Mouse (Mus musculus): ENCODE measurements at regions not wholly inside any gene's neighbourhood (a gene's known extent, or its start where the extent isn't known, plus 50 kb on each side); places are given as distances from the start of the nearest gene placed in this dataset.
A peak's percentile ranks its signal among the peaks of the same experiment; 100 is the strongest.

- Histone ChIP-seq H3K36me3 (no peaks in the 10 kb centered on the region), H3K4me3 (no peak overlapping the region), H3K27me3 (ENCODE audit: insufficient read depth, poor library complexity, severe bottlenecking) (no peaks in the 10 kb centered on the region), H3K4me1 (peaks cover 24% of the 10 kb centered on the region), H3K9me3 (no peaks in the 10 kb centered on the region), H3K27ac (no peak overlapping the region)
- whole genome bisulfite sequencing: 73% methylated on average over 8 of the region's 8 CpGs
- DNase-seq (ENCODE audit: low spot score): no peak
Measured at GRCm38 (mm10) chr14:76223036-76223650, 112.5 kb downstream of the Nufip1 start.

GRCm38 (mm10) chr14:76223903-76224302 is 113.2 kb downstream of the Nufip1 start:
- no peaks in the 10 kb centered on the region for H3K9me3 ChIP-seq
- H3K27ac ChIP-seq: 0 out of 2 replicates have a peak overlapping the region, but pooled peaks have one; percentile 18
- no peaks in the 10 kb centered on the region for H3K27me3 ChIP-seq (ENCODE audit: insufficient read depth, poor library complexity, severe bottlenecking)
- peaks cover 26% of the 10 kb centered on the region for H3K4me1 ChIP-seq
- no peaks in the 10 kb centered on the region for H3K36me3 ChIP-seq
- 79% methylated on average over 2 of the region's 2 CpGs for WGBS
- DNase-seq (ENCODE audit: low spot score): no peak
- H3K4me3 ChIP-seq: no peak overlapping the region

GRCm38 (mm10) chr14:76225532-76225931 is 114.8 kb downstream of the Nufip1 start:
- Histone ChIP-seq H3K4me3 (no peak overlapping the region), H3K4me1 (peaks cover 31% of the 10 kb centered on the region), H3K36me3 (no peaks in the 10 kb centered on the region), H3K27me3 (ENCODE audit: insufficient read depth, poor library complexity, severe bottlenecking) (no peaks in the 10 kb centered on the region), H3K27ac (no peak overlapping the region), H3K9me3 (no peaks in the 10 kb centered on the region)
- WGBS: 71% methylated on average over 12 of the region's 12 CpGs
- DNase-seq (ENCODE audit: low spot score): no peak

- Histone ChIP-seq H3K4me3 (no peak overlapping the region), H3K4me1 (peaks cover 31% of the 10 kb centered on the region), H3K9me3 (no peaks in the 10 kb centered on the region), H3K27me3 (ENCODE audit: insufficient read depth, poor library complexity, severe bottlenecking) (no peaks in the 10 kb centered on the region), H3K27ac (no peak overlapping the region), H3K36me3 (no peaks in the 10 kb centered on the region)
- WGBS: 57% methylated on average over 4 of the region's 4 CpGs
- no peak for DNase-seq (ENCODE audit: low spot score)
Measured at GRCm38 (mm10) chr14:76226621-76227297, 116.1 kb downstream of the Nufip1 start.

- H3K27ac ChIP-seq: no peak overlapping the region
- H3K4me3 ChIP-seq: no peak overlapping the region
- no peaks in the 10 kb centered on the region for H3K36me3 ChIP-seq
- DNase-seq (ENCODE audit: low spot score): no peak
- H3K27me3 ChIP-seq (ENCODE audit: insufficient read depth, poor library complexity, severe bottlenecking): no peaks in the 10 kb centered on the region
- peaks cover 15% of the 10 kb centered on the region for H3K4me1 ChIP-seq
- WGBS: 41% methylated on average over 9 of the region's 9 CpGs
- H3K9me3 ChIP-seq: no peaks in the 10 kb centered on the region
Measured at GRCm38 (mm10) chr14:76228968-76229555, 118.4 kb downstream of the Nufip1 start.

GRCm38 (mm10) chr14:76239856-76240493 is 129.3 kb downstream of the Nufip1 start:
- H3K4me1 ChIP-seq: peaks cover 15% of the 10 kb centered on the region
- H3K27ac ChIP-seq: no peak overlapping the region
- peaks cover 6% of the 10 kb centered on the region; the same call in 1 of the 2 replicates for H3K36me3 ChIP-seq
- 82% methylated on average over 14 of the region's 14 CpGs for WGBS
- DNase-seq (ENCODE audit: low spot score): no peak
- no peaks in the 10 kb centered on the region for H3K9me3 ChIP-seq
- H3K4me3 ChIP-seq: no peak overlapping the region
- no peaks in the 10 kb centered on the region for H3K27me3 ChIP-seq (ENCODE audit: insufficient read depth, poor library complexity, severe bottlenecking)

GRCm38 (mm10) chr14:76243581-76244337 is 133.1 kb downstream of the Nufip1 start:
- peak overlapping the region; percentile 81 for H3K27ac ChIP-seq
- H3K27me3 ChIP-seq (ENCODE audit: insufficient read depth, poor library complexity, severe bottlenecking): no peaks in the 10 kb centered on the region
- WGBS: 65% methylated on average over 14 of the region's 14 CpGs
- peaks cover 17% of the 10 kb centered on the region for H3K4me1 ChIP-seq
- H3K4me3 ChIP-seq: no peak overlapping the region
- no peak for DNase-seq (ENCODE audit: low spot score)
- H3K36me3 ChIP-seq: peaks cover 6% of the 10 kb centered on the region; the same call in 1 of the 2 replicates
- no peaks in the 10 kb centered on the region for H3K9me3 ChIP-seq

GRCm38 (mm10) chr14:76244338-76245062 is 133.8 kb downstream of the Nufip1 start:
- Histone ChIP-seq H3K4me1 (peaks cover 17% of the 10 kb centered on the region), H3K36me3 (peaks cover 6% of the 10 kb centered on the region; the same call in 1 of the 2 replicates), H3K27ac (peak overlapping the region; percentile 81), H3K27me3 (ENCODE audit: insufficient read depth, poor library complexity, severe bottlenecking) (no peaks in the 10 kb centered on the region), H3K9me3 (no peaks in the 10 kb centered on the region), H3K4me3 (no peak overlapping the region)
- WGBS: 30% methylated on average over 18 of the region's 18 CpGs
- DNase-seq (ENCODE audit: low spot score): no peak

GRCm38 (mm10) chr14:76245063-76245396 is 134.3 kb downstream of the Nufip1 start:
- DNase-seq (ENCODE audit: low spot score): no peak
- Histone ChIP-seq H3K27me3 (ENCODE audit: insufficient read depth, poor library complexity, severe bottlenecking) (no peaks in the 10 kb centered on the region), H3K36me3 (peaks cover 6% of the 10 kb centered on the region; the same call in 1 of the 2 replicates), H3K4me3 (no peak overlapping the region), H3K9me3 (no peaks in the 10 kb centered on the region), H3K4me1 (peaks cover 17% of the 10 kb centered on the region), H3K27ac (peak overlapping the region; percentile 81)
- WGBS: 59% methylated on average over 4 of the region's 4 CpGs

- Histone ChIP-seq H3K4me1 (peaks cover 17% of the 10 kb centered on the region), H3K27ac (no peak overlapping the region), H3K9me3 (no peaks in the 10 kb centered on the region), H3K36me3 (no peaks in the 10 kb centered on the region), H3K27me3 (ENCODE audit: insufficient read depth, poor library complexity, severe bottlenecking) (no peaks in the 10 kb centered on the region), H3K4me3 (no peak overlapping the region)
- no peak for DNase-seq (ENCODE audit: low spot score)
- WGBS: 83% methylated on average over 4 of the region's 4 CpGs
Measured at GRCm38 (mm10) chr14:76247664-76248063, 137.0 kb downstream of the Nufip1 start.

GRCm38 (mm10) chr14:76253850-76254249 is 143.2 kb downstream of the Nufip1 start:
- Histone ChIP-seq H3K4me1 (peaks cover 12% of the 10 kb centered on the region), H3K4me3 (no peak overlapping the region), H3K27ac (no peak overlapping the region), H3K27me3 (ENCODE audit: insufficient read depth, poor library complexity, severe bottlenecking) (0 out of 2 replicates have a peak, but pooled peaks cover 10% of the 10 kb centered on the region), H3K36me3 (no peaks in the 10 kb centered on the region), H3K9me3 (no peaks in the 10 kb centered on the region)
- 89% methylated on average over 3 of the region's 3 CpGs for WGBS
- no peak for DNase-seq (ENCODE audit: low spot score)

All from heart, embryonic 10.5 days (tissue).